Mouse (Mus musculus) G1E (cell line): Measurements from ENCODE around the gene Ngf.

Source experiments
- CTCF ChIP-seq: IDR thresholded peaks from 2 replicates; pipeline ENCODE4 v1.5.1; 2012; ENCODE audit warnings: low read depth, low read length, inconsistent platforms, mixed read lengths
- GATA1 ChIP-seq: IDR thresholded peaks from 2 replicates; pipeline ENCODE4 v1.6.1; 2012; ENCODE audit warnings: borderline replicate concordance, low read length, inconsistent platforms, mixed read lengths
- POLR2AphosphoS5 ChIP-seq: IDR thresholded peaks from 2 replicates; pipeline ENCODE4 v1.6.1; 2012; ENCODE audit warnings: low read depth, low read length, inconsistent platforms; ENCODE audit not compliant: insufficient replicate concordance
- TAL1 ChIP-seq: conservative IDR thresholded peaks from 2 replicates; pipeline ENCODE4 v1.6.1; 2012; ENCODE audit warnings: low read depth, low read length, inconsistent platforms, mixed read lengths

DNA sequence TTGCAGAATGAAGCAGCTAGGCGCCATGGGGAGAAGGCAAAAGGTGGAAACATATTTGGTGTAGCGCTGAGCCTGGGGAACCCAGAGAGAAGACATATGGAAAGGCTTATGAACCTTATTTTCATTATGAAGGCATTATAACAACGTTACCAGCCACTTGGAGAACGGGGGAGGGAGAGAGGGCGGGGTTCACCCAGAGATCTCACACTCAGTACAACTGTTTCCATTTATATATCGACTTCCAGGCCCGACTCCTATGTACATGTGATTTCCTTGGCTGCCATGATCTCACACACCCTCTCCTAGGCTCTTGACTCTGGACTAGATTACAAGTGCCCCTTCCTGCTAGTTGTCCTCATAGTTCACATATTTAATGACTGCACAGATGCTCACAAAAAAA, 28.4 kb downstream of the Ngf start:
- TF ChIP-seq CTCF (no peak), POLR2AphosphoS5 (no peak), GATA1 (no peak), TAL1 (no peak)
